Mouse (Mus musculus) small intestine, adult 2 months (tissue): ENCODE data around the gene Gm20458.

Experiments used
- CTCF ChIP-seq: fragments of 200-500 bp; IDR thresholded peaks from 2 replicates; pipeline ENCODE4 v1.5.1; 2012; ENCODE audit warnings: low read depth, mild to moderate bottlenecking, control low read depth, inconsistent platforms, low read length, moderate library complexity, mixed read lengths; ENCODE audit not compliant: insufficient replicate concordance, insufficient read length; ENCODE audit errors: extremely low read depth
- POLR2A ChIP-seq: fragments of 200-500 bp; IDR thresholded peaks from 2 replicates; pipeline ENCODE4 v1.6.1; 2012; ENCODE audit warnings: low read depth, mild to moderate bottlenecking, control low read depth, inconsistent platforms, low read length, moderate library complexity

- peak; percentile 52; the same call in 1 of the 2 replicates for TF ChIP-seq POLR2A
- no peak for TF ChIP-seq CTCF
Observed at GRCm38 (mm10) chr2:164523301-164523773, 62.6 kb downstream of the Gm20458 start.
